Mouse (Mus musculus): ENCODE measurements around the gene Psd4. TPM values are rescaled to one million over a fixed set of nuclear protein-coding genes. Genes with fewer than 3 reads are reported as not detected.

Gene Psd4
- total RNA-seq, 2 experiments from 2014 or later: 0.64 to 1.3 TPM

- DNase-seq (ENCODE audit: low spot score in 2 of 2): no peak
- TF ChIP-seq CTCF (conservative IDR thresholded peaks at IDR 0.05): no peak
- Histone ChIP-seq H3K27ac (no peak overlapping the region), H3K4me3 (no peak overlapping the region)
Observed at GRCm38 (mm10) chr2:24427866-24428675, 60.7 kb downstream of the Psd4 start.

GRCm38 (mm10) chr2:24429806-24430205 lies 62.4 kb downstream of the Psd4 start:
- no peak overlapping the region for H3K4me3 ChIP-seq
- DNase-seq (ENCODE audit: low spot score in 2 of 2): no peak
- H3K27ac ChIP-seq: no peak overlapping the region
- TF ChIP-seq CTCF (conservative IDR thresholded peaks at IDR 0.05): no peak

GRCm38 (mm10) chr2:24434670-24435069 lies 67.3 kb downstream of the Psd4 start:
- no peak for TF ChIP-seq CTCF (conservative IDR thresholded peaks at IDR 0.05)
- no peak overlapping the region for H3K4me3 ChIP-seq

GRCm38 (mm10) chr2:24435699-24436098 lies 68.3 kb downstream of the Psd4 start:
- no peak overlapping the region for H3K27ac ChIP-seq
- no peak for TF ChIP-seq CTCF (conservative IDR thresholded peaks at IDR 0.05)

More at GRCm38 (mm10) chr2:24434670-24435069, 67.3 kb downstream of the Psd4 start:
- H3K27ac ChIP-seq: no peak overlapping the region
- DNase-seq (ENCODE audit: low spot score in 2 of 2): no peak

GRCm38 (mm10) chr2:24440056-24440455 lies 72.7 kb downstream of the Psd4 start:
- Histone ChIP-seq H3K4me3 (no peak overlapping the region), H3K27ac (no peak overlapping the region)
- no peak for TF ChIP-seq CTCF (conservative IDR thresholded peaks at IDR 0.05)
- no peak for DNase-seq (ENCODE audit: low spot score in 2 of 2)

More at GRCm38 (mm10) chr2:24435699-24436098, 68.3 kb downstream of the Psd4 start:
- no peak overlapping the region for H3K4me3 ChIP-seq
- no peak for DNase-seq (ENCODE audit: low spot score in 2 of 2)

GRCm38 (mm10) chr2:24441899-24442298 lies 74.5 kb downstream of the Psd4 start:
- Histone ChIP-seq H3K4me3 (no peak overlapping the region), H3K27ac (no peak overlapping the region)
- no peak for DNase-seq (ENCODE audit: low spot score in 2 of 2)
- TF ChIP-seq CTCF (conservative IDR thresholded peaks at IDR 0.05): no peak

- Histone ChIP-seq H3K27ac (no peak overlapping the region), H3K4me3 (no peak overlapping the region)
- no peak for DNase-seq (ENCODE audit: low spot score in 2 of 2)
- TF ChIP-seq CTCF (conservative IDR thresholded peaks at IDR 0.05): no peak
Observed at GRCm38 (mm10) chr2:24442303-24442925, 75.0 kb downstream of the Psd4 start.

- DNase-seq (ENCODE audit: low spot score in 2 of 2): no peak
- H3K4me3 ChIP-seq: no peak overlapping the region
- no peak overlapping the region for H3K27ac ChIP-seq
- no peak for TF ChIP-seq CTCF (conservative IDR thresholded peaks at IDR 0.05)
Observed at GRCm38 (mm10) chr2:24443256-24443790, 75.9 kb downstream of the Psd4 start.

GRCm38 (mm10) chr2:24449111-24449510 lies 81.7 kb downstream of the Psd4 start:
- Histone ChIP-seq H3K27ac (no peak overlapping the region), H3K4me3 (no peak overlapping the region)
- no peak for DNase-seq (ENCODE audit: low spot score in 2 of 2)
- TF ChIP-seq CTCF (conservative IDR thresholded peaks at IDR 0.05): no peak

GRCm38 (mm10) chr2:24453206-24453605 lies 85.8 kb downstream of the Psd4 start:
- TF ChIP-seq CTCF (conservative IDR thresholded peaks at IDR 0.05): no peak
- H3K27ac ChIP-seq: no peak overlapping the region
- no peak for DNase-seq (ENCODE audit: low spot score in 2 of 2)
- no peak overlapping the region for H3K4me3 ChIP-seq

- no peak for TF ChIP-seq CTCF (conservative IDR thresholded peaks at IDR 0.05)
- DNase-seq (ENCODE audit: low spot score in 2 of 2): no peak
- Histone ChIP-seq H3K27ac (no peak overlapping the region), H3K4me3 (no peak overlapping the region)
Observed at GRCm38 (mm10) chr2:24454429-24455011, 87.1 kb downstream of the Psd4 start.

GRCm38 (mm10) chr2:24455057-24455855 lies 87.9 kb downstream of the Psd4 start:
- no peak for TF ChIP-seq CTCF (conservative IDR thresholded peaks at IDR 0.05)
- no peak for DNase-seq (ENCODE audit: low spot score in 2 of 2)
- Histone ChIP-seq H3K4me3 (no peak overlapping the region), H3K27ac (no peak overlapping the region)
